Mouse (Mus musculus): ENCODE data around the gene Hoxd9. TPM values are rescaled to one million over a fixed set of nuclear protein-coding genes. Genes with fewer than 3 reads are reported as not detected.

The Hoxd9 gene
- total and polyA plus RNA-seq, 3 experiments, result not detected

GRCm38 (mm10) chr2:74738623-74739475 lies 41.3 kb downstream of the Hoxd9 start (continued):
- TF ChIP-seq CHD2 (IDR thresholded peaks at IDR 0.05; ENCODE audit: low read length) (no peak), SIN3A (IDR thresholded peaks at IDR 0.05; ENCODE audit: low read length) (0 out of 2 replicates have a peak, but pooled peaks have one; percentile 20), SMC3 (IDR thresholded peaks at IDR 0.05; ENCODE audit: low read depth, low read length) (no peak), ZC3H11A (IDR thresholded peaks at IDR 0.05; ENCODE audit: low read depth, low read length) (no peak), POLR2AphosphoS2 (IDR thresholded peaks at IDR 0.05; ENCODE audit: low read depth, low read length) (no peak), CHD1 (IDR thresholded peaks at IDR 0.05; ENCODE audit: low read depth, low read length) (no peak), MYC (IDR thresholded peaks at IDR 0.05; ENCODE audit: low read depth, low read length) (0 out of 2 replicates have a peak, but pooled peaks have one; percentile 19), EP300 (IDR thresholded peaks at IDR 0.05; ENCODE audit: low read length) (no peak), E2F4 (IDR thresholded peaks at IDR 0.05; ENCODE audit: insufficient replicate concordance, low read depth, low read length) (no peak)

- Histone ChIP-seq H3K27me3 (replicated peaks) (no peaks in the 10 kb centered on the region), H3K9me3 (replicated peaks; ENCODE audit: low read length) (peaks cover 16% of the 10 kb centered on the region)
- no peak for DNase-seq (ENCODE audit: extremely low read depth)
Observed at GRCm38 (mm10) chr2:74739476-74739800, 41.9 kb downstream of the Hoxd9 start.

GRCm38 (mm10) chr2:74739869-74740268 lies 42.3 kb downstream of the Hoxd9 start:
- peaks cover 14 to 27% of the 10 kb centered on the region in 2 experiments for H3K4me1 ChIP-seq (ENCODE audit: control insufficient read depth in 1 of 2, insufficient read depth in 2 of 2)
- no peak overlapping the region for H3K9ac ChIP-seq (ENCODE audit: insufficient read depth, low read depth)
- no peak overlapping the region for H3K4me3 ChIP-seq (replicated peaks in 1 of 3; ENCODE audit: low read depth in 2 of 3, low read length in 2 of 3, poor library complexity in 1 of 3)
- no peak for DNase-seq (ENCODE audit: extremely low read depth)
- no peak for TF ChIP-seq BHLHE40 (IDR thresholded peaks at IDR 0.05; ENCODE audit: low read depth, low read length)
- TF ChIP-seq MYC (IDR thresholded peaks at IDR 0.05; ENCODE audit: low read depth, low read length), result no peak
- TF ChIP-seq RCOR1 (conservative IDR thresholded peaks at IDR 0.05; ENCODE audit: low read depth, low read length), result no peak
- no peak for TF ChIP-seq CHD2 (IDR thresholded peaks at IDR 0.05; ENCODE audit: low read length)
- TF ChIP-seq POLR2A (IDR thresholded peaks at IDR 0.05; ENCODE audit: low read depth, low read length), result no peak
- TF ChIP-seq HCFC1 (IDR thresholded peaks at IDR 0.05; ENCODE audit: low read depth, low read length), result no peak
- no peak for TF ChIP-seq MAZ (IDR thresholded peaks at IDR 0.05; ENCODE audit: low read depth, low read length)
- no peak for TF ChIP-seq USF1 (IDR thresholded peaks at IDR 0.05; ENCODE audit: low read depth, low read length)
- TF ChIP-seq POLR2AphosphoS2 (IDR thresholded peaks at IDR 0.05; ENCODE audit: low read depth, low read length), result no peak
- no peak for TF ChIP-seq MAX (IDR thresholded peaks at IDR 0.05; ENCODE audit: low read length)
- TF ChIP-seq ETS1 (conservative IDR thresholded peaks at IDR 0.05; ENCODE audit: low read depth, low read length), result no peak
- no peak for TF ChIP-seq MXI1 (IDR thresholded peaks at IDR 0.05; ENCODE audit: low read depth, low read length)
- TF ChIP-seq NELFE (IDR thresholded peaks at IDR 0.05; ENCODE audit: low read depth, low read length), result no peak
- TF ChIP-seq MAFK (IDR thresholded peaks at IDR 0.05; ENCODE audit: insufficient replicate concordance, low read length), result no peak
- TF ChIP-seq IRF4 (IDR thresholded peaks at IDR 0.05; ENCODE audit: low read depth, low read length), result no peak
- no peak for TF ChIP-seq E2F4 (IDR thresholded peaks at IDR 0.05; ENCODE audit: insufficient replicate concordance, low read depth, low read length)
- TF ChIP-seq RAD21 (IDR thresholded peaks at IDR 0.05; ENCODE audit: low read depth, low read length), result no peak
- no peak overlapping the region for H3K27ac ChIP-seq (ENCODE audit: insufficient read depth, low read depth)
- no peaks in the 10 kb centered on the region for H3K27me3 ChIP-seq (replicated peaks)
- in situ Hi-C loops (cut with MboI; ENCODE audit: low pct_ligation_motif_present, low pct_unique_long_range_greater_than_20kb, low sequenced_read_pairs), result no loop called here
- H3K4me2 ChIP-seq (ENCODE audit: insufficient read depth, low read depth, poor library complexity, severe bottlenecking), result no peak overlapping the region
- peaks cover 16% of the 10 kb centered on the region for H3K9me3 ChIP-seq (replicated peaks; ENCODE audit: low read length)
- H3K36me3 ChIP-seq (replicated peaks in 1 of 2; ENCODE audit: control insufficient read depth in 1 of 2, insufficient read depth in 1 of 2, low read length in 1 of 2), result peaks cover 7 to 26% of the 10 kb centered on the region in 2 experiments
- no peaks in the 10 kb centered on the region for H3K79me2 ChIP-seq (replicated peaks; ENCODE audit: control insufficient read depth, extremely low read depth, insufficient read depth, poor library complexity, severe bottlenecking)
- dilution Hi-C loops (cut with MboI; ENCODE audit: extremely low pct_ligation_motif_present, extremely low pct_unique_long_range_greater_than_20kb, low sequenced_read_pairs), result no loop called here

More at GRCm38 (mm10) chr2:74739476-74739800, 41.9 kb downstream of the Hoxd9 start:
- H3K4me1 ChIP-seq (ENCODE audit: control insufficient read depth in 1 of 2, insufficient read depth in 2 of 2), result peaks cover 14 to 27% of the 10 kb centered on the region in 2 experiments
- in situ Hi-C loops (cut with MboI; ENCODE audit: low pct_ligation_motif_present, low pct_unique_long_range_greater_than_20kb, low sequenced_read_pairs) (no loop called here), dilution Hi-C loops (cut with MboI; ENCODE audit: extremely low pct_ligation_motif_present, extremely low pct_unique_long_range_greater_than_20kb, low sequenced_read_pairs) (no loop called here)
- no peak overlapping the region; the same call in 1 of the 2 replicates for H3K4me2 ChIP-seq (ENCODE audit: insufficient read depth, low read depth, poor library complexity, severe bottlenecking)
- H3K79me2 ChIP-seq (replicated peaks; ENCODE audit: control insufficient read depth, extremely low read depth, insufficient read depth, poor library complexity, severe bottlenecking), result no peaks in the 10 kb centered on the region
- H3K36me3 ChIP-seq (replicated peaks in 1 of 2; ENCODE audit: control insufficient read depth in 1 of 2, insufficient read depth in 1 of 2, low read length in 1 of 2), result peaks cover 7 to 30% of the 10 kb centered on the region in 2 experiments
- no peak overlapping the region for H3K27ac ChIP-seq (ENCODE audit: insufficient read depth, low read depth)
- no peak overlapping the region for H3K4me3 ChIP-seq (replicated peaks in 1 of 3; ENCODE audit: low read depth in 2 of 3, low read length in 2 of 3, poor library complexity in 1 of 3)
- H3K9ac ChIP-seq (ENCODE audit: insufficient read depth, low read depth), result no peak overlapping the region
- TF ChIP-seq HCFC1 (IDR thresholded peaks at IDR 0.05; ENCODE audit: low read depth, low read length), result no peak
- no peak for TF ChIP-seq ETS1 (conservative IDR thresholded peaks at IDR 0.05; ENCODE audit: low read depth, low read length)
- no peak for TF ChIP-seq USF2 (conservative IDR thresholded peaks at IDR 0.05; ENCODE audit: low read depth, low read length)
- TF ChIP-seq MEF2A (IDR thresholded peaks at IDR 0.05; ENCODE audit: borderline replicate concordance, low read depth, low read length), result no peak
- no peak for TF ChIP-seq SIN3A (IDR thresholded peaks at IDR 0.05; ENCODE audit: low read length)
- no peak for TF ChIP-seq GABPA (IDR thresholded peaks at IDR 0.05; ENCODE audit: insufficient replicate concordance, low read depth, low read length)
- TF ChIP-seq MAX (IDR thresholded peaks at IDR 0.05; ENCODE audit: low read length), result no peak
- no peak for TF ChIP-seq IRF4 (IDR thresholded peaks at IDR 0.05; ENCODE audit: low read depth, low read length)
- no peak for TF ChIP-seq TCF12 (IDR thresholded peaks at IDR 0.05; ENCODE audit: low read depth, low read length)
- no peak for TF ChIP-seq MYC (IDR thresholded peaks at IDR 0.05; ENCODE audit: low read depth, low read length)
- TF ChIP-seq ZC3H11A (IDR thresholded peaks at IDR 0.05; ENCODE audit: low read depth, low read length), result no peak
- no peak for TF ChIP-seq JUND (conservative IDR thresholded peaks at IDR 0.05; ENCODE audit: low read depth, low read length)
- TF ChIP-seq BHLHE40 (IDR thresholded peaks at IDR 0.05; ENCODE audit: low read depth, low read length), result no peak
- no peak for TF ChIP-seq CHD1 (IDR thresholded peaks at IDR 0.05; ENCODE audit: low read depth, low read length)
- TF ChIP-seq MAFK (IDR thresholded peaks at IDR 0.05; ENCODE audit: insufficient replicate concordance, low read length), result no peak
- no peak for TF ChIP-seq CHD2 (IDR thresholded peaks at IDR 0.05; ENCODE audit: low read length)
- no peak for TF ChIP-seq ZKSCAN1 (IDR thresholded peaks at IDR 0.05; ENCODE audit: borderline replicate concordance, low read depth, low read length)
- TF ChIP-seq SMC3 (IDR thresholded peaks at IDR 0.05; ENCODE audit: low read depth, low read length), result no peak
- TF ChIP-seq ZMIZ1 (IDR thresholded peaks at IDR 0.05; ENCODE audit: low read depth, low read length), result no peak

Measured in CH12.LX (cell line).